Mouse (Mus musculus) cerebellum, postnatal 25 days (tissue): ENCODE measurements around the gene Pex26.

Experiments used
- DNase-seq, 2 experiments: peaks; one replicate each; pipeline ENCODE4 v3.0.0; 2021; ENCODE audit warnings: mixed read lengths in 2 of 2

Pex26 gene

GRCm38 (mm10) chr6:121167381-121167975, 16.0 kb upstream of the Pex26 start:
- DNase-seq, result no peak

GRCm38 (mm10) chr6:121171102-121171501, 12.4 kb upstream of the Pex26 start:
- no peak for DNase-seq

DNA sequence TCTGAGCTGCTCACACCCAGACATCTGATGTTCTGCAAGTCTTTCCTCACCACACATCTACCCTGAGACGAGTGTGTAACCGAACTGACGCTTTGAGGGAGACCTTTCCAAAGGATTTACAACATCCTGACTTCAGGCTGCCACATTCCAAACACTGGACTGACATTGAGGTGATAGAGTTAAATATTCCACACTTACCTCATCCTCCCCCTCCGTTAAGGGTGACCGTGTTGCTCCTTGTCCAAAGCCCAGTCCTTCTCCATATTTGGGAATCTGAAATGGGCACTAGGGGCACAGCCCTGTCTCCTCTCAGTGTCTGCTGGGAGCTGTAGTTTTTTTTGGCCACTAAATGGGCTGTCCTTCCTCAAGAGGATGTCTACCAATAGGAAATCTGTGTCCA, 10.0 kb upstream of the Pex26 start:
- DNase-seq, result no peak

DNA sequence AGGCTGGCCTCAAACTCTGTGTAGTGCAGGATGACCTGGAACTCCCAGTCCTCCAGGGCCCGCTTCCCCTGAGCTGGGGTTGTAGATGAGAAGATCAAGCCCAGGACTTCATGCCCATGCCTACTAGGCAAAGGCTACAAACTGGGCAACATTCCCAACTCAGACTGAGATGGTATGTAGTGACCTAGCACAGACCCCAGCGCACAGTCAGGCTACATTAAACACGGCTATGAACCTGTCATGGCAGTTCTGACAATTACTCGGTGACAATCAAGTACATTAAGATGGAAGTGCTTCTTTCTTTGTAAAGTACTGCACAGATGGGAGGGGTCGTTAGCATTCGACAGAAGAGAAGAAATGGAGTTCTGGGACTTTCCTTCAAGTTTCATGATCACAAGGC, 8.7 kb upstream of the Pex26 start:
- DNase-seq, result no peak

DNA sequence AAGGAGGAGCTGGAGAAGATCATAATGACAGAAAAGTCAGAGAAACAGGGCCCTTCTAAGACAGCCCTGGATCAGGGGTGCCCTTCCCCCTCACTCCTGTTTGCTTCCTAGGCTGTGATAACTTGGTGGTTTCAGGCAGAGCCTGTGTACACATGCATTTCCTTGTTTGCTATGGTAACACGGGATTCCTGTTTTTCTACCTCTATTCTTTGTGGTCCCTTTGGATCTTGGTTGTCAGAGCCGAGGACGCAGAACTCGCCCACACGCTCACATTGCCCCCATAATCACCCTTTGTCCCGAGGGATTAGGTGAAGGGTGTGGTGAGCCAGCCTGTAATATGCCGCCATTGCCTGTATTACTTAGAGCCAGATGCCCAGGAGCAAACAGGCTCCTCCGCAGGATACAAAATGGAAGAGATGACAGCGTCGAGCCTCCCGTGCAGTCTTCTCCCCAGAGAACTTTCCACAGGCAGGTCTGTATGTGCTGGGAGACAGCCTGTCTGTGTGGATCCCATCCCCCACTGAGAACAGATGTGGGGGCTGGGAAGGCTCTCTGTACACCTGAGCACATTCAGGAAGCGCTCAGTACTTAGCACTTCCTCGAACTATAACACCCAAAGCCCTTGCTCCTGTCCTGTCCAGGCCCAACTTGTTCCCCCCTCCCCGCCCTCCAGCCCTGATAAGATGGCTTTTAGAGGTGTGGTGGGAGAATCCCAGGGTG, 7.3 kb upstream of the Pex26 start:
- DNase-seq, result no peak

- no peak for DNase-seq
These were observed 6.8 kb upstream of the Pex26 start for GRCm38 (mm10) chr6:121176731-121177098.

DNA sequence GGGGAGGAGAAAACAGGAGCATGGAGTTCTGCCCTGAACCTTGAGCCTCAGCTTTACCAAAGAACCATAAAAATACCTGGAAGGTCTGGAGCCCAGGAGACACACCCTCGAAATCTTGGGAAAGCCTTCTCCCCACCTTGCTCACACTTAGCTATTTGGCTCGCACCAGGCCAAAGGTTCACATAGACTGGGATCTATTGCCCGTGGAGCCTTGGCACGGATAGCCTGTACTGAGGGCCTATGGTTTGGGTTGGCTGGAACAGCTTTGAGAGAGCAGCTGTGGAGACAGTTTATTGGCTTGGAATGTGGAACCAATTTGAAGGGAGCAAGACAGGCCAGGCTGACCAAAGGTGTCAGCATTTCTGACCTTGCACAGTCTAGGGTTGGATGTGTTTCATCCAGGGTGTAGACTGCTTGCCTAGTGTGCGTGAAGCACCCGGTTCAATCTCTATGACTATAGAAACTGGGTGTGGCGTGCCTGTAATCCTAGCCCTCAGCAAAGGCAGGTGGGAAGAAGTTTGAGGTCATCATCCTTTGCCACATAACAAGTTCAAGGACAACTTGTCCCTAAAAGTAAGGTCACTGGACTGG, 6.3 kb upstream of the Pex26 start:
- no peak for DNase-seq

DNA sequence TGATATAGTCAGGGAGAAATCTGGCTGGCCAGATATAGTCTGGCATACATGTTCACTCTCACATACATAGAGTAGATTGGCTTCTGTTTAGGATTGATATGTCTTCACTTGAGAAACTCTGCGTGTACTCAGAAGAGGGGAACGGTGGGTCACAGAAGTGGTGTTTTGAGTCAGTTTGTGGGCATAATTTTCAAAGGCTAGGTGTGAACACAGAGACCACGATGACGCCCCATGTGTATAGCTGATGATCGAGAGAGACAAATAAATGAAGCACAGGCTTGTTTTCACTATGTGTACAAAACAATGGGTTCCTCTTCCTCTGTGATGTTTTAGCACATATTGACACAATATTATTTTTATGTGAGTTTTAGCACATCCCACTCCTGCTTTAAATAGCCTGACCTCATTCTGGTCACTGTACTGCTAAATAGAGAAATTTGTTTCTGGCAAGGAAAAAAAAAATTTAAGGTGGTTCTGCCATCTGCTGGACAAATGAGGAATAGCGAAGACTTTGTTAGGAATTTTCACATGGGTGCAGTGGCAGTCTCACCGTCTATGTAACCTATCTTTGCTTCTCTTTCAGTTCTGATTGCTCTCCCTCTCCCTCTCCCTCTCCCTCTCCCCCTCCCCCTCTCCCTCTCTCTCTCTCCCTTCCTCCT, 4.6 kb upstream of the Pex26 start:
- peak; percentile 56 to 79 for DNase-seq

- DNase-seq, result no peak
These were observed 3.6 kb upstream of the Pex26 start for GRCm38 (mm10) chr6:121179846-121180245.

- DNase-seq, result peak; percentile 63 to 69
These were observed 1.0 kb downstream of the Pex26 start for GRCm38 (mm10) chr6:121184198-121185140.

- DNase-seq, result no peak
These were observed 1.8 kb downstream of the Pex26 start for GRCm38 (mm10) chr6:121185232-121185631.

DNA sequence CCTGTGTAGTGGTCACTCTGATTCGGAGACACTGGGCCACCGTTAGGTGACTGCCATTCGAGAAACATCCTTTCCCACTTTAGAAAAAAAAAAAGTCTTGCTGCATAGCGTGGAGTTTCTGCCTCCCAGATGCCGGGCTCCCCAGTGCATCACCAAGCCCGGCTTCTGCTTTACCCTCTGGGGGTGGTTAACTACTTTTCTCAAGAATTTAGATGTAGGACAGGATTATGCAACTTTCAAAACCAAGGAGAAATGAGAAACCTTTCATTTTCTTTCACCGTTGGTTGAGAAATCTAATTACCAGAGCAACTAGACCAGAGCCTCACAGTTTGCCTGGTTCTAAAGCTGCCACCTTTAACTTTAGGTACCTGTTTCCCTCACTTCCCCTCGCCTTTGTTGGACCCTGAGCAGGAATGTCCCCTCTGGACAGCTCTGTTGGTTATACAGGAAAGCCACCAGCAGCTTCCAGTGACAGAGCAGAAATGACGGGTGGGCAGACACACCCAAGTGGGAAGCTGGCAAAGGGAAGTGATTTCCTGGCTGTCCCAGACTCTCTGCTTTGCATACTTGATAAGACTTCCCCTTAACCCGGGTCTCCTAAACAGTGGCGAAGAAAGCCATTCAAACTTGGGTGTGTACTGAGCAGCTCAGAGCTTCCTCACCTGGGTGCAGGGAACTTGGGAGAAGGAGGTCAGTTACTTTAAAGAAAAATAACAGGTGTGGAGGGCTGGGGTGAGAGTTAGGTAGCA, 8.0 kb downstream of the Pex26 start:
- DNase-seq, result no peak

- DNase-seq, result no peak
These were observed 10.8 kb downstream of the Pex26 start for GRCm38 (mm10) chr6:121194061-121194955.

DNA sequence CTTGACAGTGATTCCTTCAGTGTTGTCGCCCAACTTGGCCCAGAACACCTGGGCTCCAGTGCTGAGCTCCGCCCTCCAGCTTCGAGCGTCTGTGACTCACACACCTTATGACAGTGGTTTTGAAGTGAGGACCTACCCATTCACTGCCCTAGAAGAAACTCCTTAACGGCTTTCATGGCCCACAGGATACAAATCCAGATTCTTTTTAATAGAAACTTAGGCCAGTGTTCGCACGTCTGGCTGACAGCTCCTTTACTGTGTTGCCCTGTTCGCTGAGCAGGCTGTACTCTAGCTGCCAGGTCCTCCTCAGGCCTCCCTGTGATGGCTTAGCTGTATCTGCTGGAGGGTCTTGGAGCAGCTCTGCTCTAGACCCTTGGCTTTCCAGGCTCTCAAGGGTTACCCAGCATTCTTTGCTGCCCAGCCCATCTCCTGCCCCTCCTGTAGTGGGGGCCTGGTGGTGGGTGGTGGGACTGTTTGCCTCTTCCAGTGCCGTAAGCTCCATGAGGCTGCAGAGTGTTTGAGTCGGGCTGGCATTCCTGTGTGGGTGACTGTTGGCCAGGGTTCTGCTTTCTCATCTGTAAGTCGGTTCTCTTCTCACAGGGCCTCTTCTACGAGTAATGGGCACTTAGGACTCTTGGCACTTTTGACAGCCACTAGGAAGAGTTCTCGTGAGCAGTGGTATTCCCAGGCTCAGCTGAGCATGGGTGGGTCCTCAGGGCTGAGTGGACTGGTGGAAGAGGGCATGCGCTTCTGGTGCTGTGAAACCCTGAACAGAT, 11.7 kb downstream of the Pex26 start:
- DNase-seq, result no peak

- DNase-seq, result no peak
These were observed 14.4 kb downstream of the Pex26 start for GRCm38 (mm10) chr6:121197807-121198365.

- no peak for DNase-seq
These were observed 17.0 kb downstream of the Pex26 start for GRCm38 (mm10) chr6:121200458-121200857.

DNA sequence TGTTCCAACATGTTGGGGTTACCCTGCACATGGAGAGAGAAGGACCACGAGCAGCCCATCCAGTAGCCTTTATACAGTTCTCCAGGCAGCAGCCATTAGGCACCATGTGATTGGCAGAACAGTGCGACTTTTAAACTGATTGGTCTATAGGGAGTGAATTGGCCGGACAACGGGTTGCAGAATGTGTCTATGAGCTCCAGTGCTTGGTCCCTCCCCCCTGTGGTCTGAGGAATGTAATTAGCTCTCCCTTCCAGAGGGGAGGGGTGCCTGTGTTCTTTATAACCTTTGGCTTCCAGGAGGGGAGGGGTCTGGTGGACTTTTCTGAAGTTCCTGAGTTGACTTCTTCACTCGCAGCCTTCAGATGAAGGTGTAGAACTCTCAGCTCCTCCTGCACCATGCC, 18.6 kb downstream of the Pex26 start:
- DNase-seq, result no peak

- DNase-seq, result no peak
These were observed 23.0 kb downstream of the Pex26 start for GRCm38 (mm10) chr6:121206481-121206880.

DNA sequence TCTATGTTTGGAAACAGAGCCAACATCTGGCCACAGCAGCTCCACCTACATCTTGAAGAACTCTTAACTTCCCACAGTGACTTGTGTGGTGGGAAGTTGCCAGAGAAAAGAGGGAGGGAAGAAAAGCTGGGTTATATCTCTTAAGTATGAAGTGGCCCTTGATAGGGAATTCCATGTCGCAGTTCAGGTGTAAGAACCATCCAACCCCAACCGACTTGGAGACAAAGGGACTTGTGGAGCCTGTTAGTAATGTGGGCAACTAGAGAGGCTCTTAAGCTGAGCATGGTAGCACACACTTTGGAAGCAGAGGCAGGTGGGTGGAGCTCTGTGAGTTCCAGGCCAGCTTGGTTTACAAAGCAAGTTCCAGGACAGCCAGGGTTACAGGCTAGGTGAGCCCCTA, 26.1 kb downstream of the Pex26 start:
- DNase-seq, result no peak
